Mouse (Mus musculus) myocyte (in vitro differentiated cells): ENCODE data around the gene Cct6b.

Experiments used
- CEBPB ChIP-seq: IDR thresholded peaks from 2 replicates; pipeline ENCODE4 v1.6.1; 2011; ENCODE audit warnings: mild to moderate bottlenecking, moderate library complexity; ENCODE audit not compliant: poor library complexity, insufficient read depth, severe bottlenecking
- MAX ChIP-seq: IDR thresholded peaks from one replicate; pipeline ENCODE4 v1.6.1; 2011; ENCODE audit warnings: low read depth, mild to moderate bottlenecking, control low read depth
- MYOD1 ChIP-seq, 3 experiments: IDR thresholded peaks; one replicate each; pipeline ENCODE4 v1.6.1; 2011; ENCODE audit warnings: control low read depth in 2 of 3, low read depth in 2 of 3, mild to moderate bottlenecking in 2 of 3, moderate library complexity in 1 of 3; ENCODE audit not compliant: insufficient read length in 2 of 3, control insufficient read depth in 1 of 3
- MYOG ChIP-seq, 3 experiments: IDR thresholded peaks; one replicate each; pipeline ENCODE4 v1.6.1; 2011; ENCODE audit warnings: control low read depth in 2 of 3, low read depth in 2 of 3, mild to moderate bottlenecking in 2 of 3; ENCODE audit not compliant: insufficient read length in 2 of 3, control insufficient read depth in 1 of 3, insufficient read depth in 1 of 3
- POLR2A ChIP-seq: IDR thresholded peaks from one replicate; pipeline ENCODE4 v1.6.1; 2011; ENCODE audit warnings: low read depth, mild to moderate bottlenecking, control low read depth, moderate library complexity; ENCODE audit not compliant: insufficient read length
- POLR2AphosphoS2 ChIP-seq: IDR thresholded peaks from one replicate; pipeline ENCODE4 v1.6.1; 2011; ENCODE audit warnings: low read depth, control low read depth; ENCODE audit not compliant: insufficient read length
- SRF ChIP-seq: IDR thresholded peaks from one replicate; pipeline ENCODE4 v1.6.1; 2011; ENCODE audit warnings: low read depth; ENCODE audit not compliant: control insufficient read depth, insufficient read length
- TCF12 ChIP-seq: IDR thresholded peaks from one replicate; pipeline ENCODE4 v1.6.1; 2011; ENCODE audit warnings: mild to moderate bottlenecking, control low read depth; ENCODE audit not compliant: poor library complexity, insufficient read depth, severe bottlenecking
- USF1 ChIP-seq: IDR thresholded peaks from one replicate; pipeline ENCODE4 v1.6.1; 2011; ENCODE audit warnings: low read depth, mild to moderate bottlenecking, control low read depth, moderate library complexity

DNA sequence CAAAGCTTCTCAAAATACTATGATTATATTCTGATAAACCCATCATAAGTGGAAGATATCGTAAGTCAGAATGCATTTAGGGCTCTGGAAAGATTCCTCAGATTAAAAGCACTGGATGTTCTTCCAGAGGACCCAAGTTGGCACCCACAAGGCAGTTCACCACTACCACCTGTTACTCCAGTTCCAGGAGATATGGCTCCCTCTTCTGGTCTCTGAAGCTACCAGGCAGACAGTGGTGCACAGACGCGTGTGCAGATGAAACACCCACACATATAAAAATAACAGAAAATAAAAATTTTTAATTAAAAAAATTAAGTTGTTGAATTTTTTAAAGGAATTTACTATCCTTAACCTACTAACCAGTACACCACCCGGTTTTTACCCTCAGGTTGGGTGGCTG is 55.2 kb downstream of the Cct6b start:
- TF ChIP-seq USF1 (no peak), CEBPB (no peak), POLR2A (no peak), MAX (no peak), MYOG (IDR thresholded peaks at IDR 0.05; ENCODE audit: control insufficient read depth in 1 of 3, insufficient read depth in 1 of 3, insufficient read length in 2 of 3, low read depth in 2 of 3) (no peak), MYOD1 (IDR thresholded peaks at IDR 0.05; ENCODE audit: control insufficient read depth in 1 of 3, insufficient read length in 2 of 3, low read depth in 2 of 3) (no peak), TCF12 (no peak), SRF (no peak), POLR2AphosphoS2 (no peak)
